Mouse (Mus musculus) lung, embryonic 15.5 days (tissue): ENCODE measurements around the gene Slc2a13. TPM values are rescaled to one million over a fixed set of nuclear protein-coding genes. Genes with fewer than 3 reads are reported as not detected.

ENCODE experiments used
- ATAC-seq: fragments of 200-750 bp; cut with Nextera tagmentation; 2 replicates; pipeline ENCODE4 v1.8.0; 2017; ENCODE audit warnings: moderate number of reproducible peaks, borderline replicate concordance; ENCODE audit not compliant: low FRiP score, low TSS enrichment; ENCODE audit errors: extremely low read depth
- H3K27ac ChIP-seq: fragments of 300-500 bp; sonication (generic); 2 replicates; pipeline ENCODE4 v1.5.1; 2015; ENCODE audit warnings: moderate library complexity, mild to moderate bottlenecking, inconsistent platforms
- H3K27me3 ChIP-seq: fragments of 300-500 bp; sonication (generic); 2 replicates; pipeline ENCODE4 v1.6.1; 2015; ENCODE audit warnings: inconsistent platforms
- H3K36me3 ChIP-seq: fragments of 300-500 bp; sonication (generic); 2 replicates; pipeline ENCODE4 v1.6.1; 2015; ENCODE audit warnings: inconsistent platforms
- H3K4me1 ChIP-seq: fragments of 300-500 bp; sonication (generic); 2 replicates; pipeline ENCODE4 v1.6.1; 2015; ENCODE audit warnings: inconsistent platforms
- H3K4me2 ChIP-seq: fragments of 300-500 bp; sonication (generic); 2 replicates; pipeline ENCODE4 v1.6.1; 2015; ENCODE audit warnings: inconsistent platforms, mild to moderate bottlenecking, moderate library complexity
- H3K4me3 ChIP-seq: fragments of 300-500 bp; sonication (generic); 2 replicates; pipeline ENCODE4 v1.5.1; 2015; ENCODE audit warnings: mild to moderate bottlenecking, inconsistent platforms
- H3K9ac ChIP-seq: fragments of 300-500 bp; sonication (generic); 2 replicates; pipeline ENCODE4 v1.6.1; 2015; ENCODE audit warnings: inconsistent platforms
- H3K9me3 ChIP-seq: fragments of 300-500 bp; sonication (generic); 2 replicates; pipeline ENCODE4 v1.6.1; 2016; ENCODE audit warnings: inconsistent platforms
- WGBS: fragments of 180-500 bp; shearing (Covaris S2); methylation state at CpG from one replicate; pipeline ENCODE4 v1.1.7; 2015; 5-methylcytosine and 5-hydroxymethylcytosine counted together
- polyA plus RNA-seq: library from polyadenylated mRNA; unstranded; fragments of >200 nt; fragmentation: Nextera tagmentation; extraction: Ambion mirVana; gene quantifications from 2 replicates; pipeline ENCODE4 v1.2.1, GENCODE M21; 2015

Slc2a13 gene
- polyA plus RNA-seq, 1 experiment from 2014 or later = 1.5 TPM

GRCm38 (mm10) chr15:91257140-91257539 is 315.9 kb downstream of the Slc2a13 start:
- no peak for ATAC-seq
- Histone ChIP-seq H3K4me1 (0 out of 2 replicates have a peak, but pooled peaks cover 6% of the 10 kb centered on the region), H3K9ac (no peak overlapping the region), H3K27ac (no peak overlapping the region), H3K27me3 (no peaks in the 10 kb centered on the region), H3K4me3 (no peak overlapping the region), H3K9me3 (no peaks in the 10 kb centered on the region), H3K4me2 (no peak overlapping the region), H3K36me3 (no peaks in the 10 kb centered on the region)
- 58% methylated on average over 11 of the region's 11 CpGs for WGBS

GRCm38 (mm10) chr15:91255308-91255707 is 317.8 kb downstream of the Slc2a13 start:
- H3K9me3 ChIP-seq = no peaks in the 10 kb centered on the region
- no peak overlapping the region for H3K4me2 ChIP-seq
- no peaks in the 10 kb centered on the region for H3K36me3 ChIP-seq
- ATAC-seq = peak; percentile 75; the same call in 1 of the 2 replicates
- H3K9ac ChIP-seq = no peak overlapping the region
- H3K4me1 ChIP-seq = 0 out of 2 replicates have a peak, but pooled peaks cover 6% of the 10 kb centered on the region
- H3K4me3 ChIP-seq = no peak overlapping the region
- H3K27me3 ChIP-seq = no peaks in the 10 kb centered on the region
- peak overlapping the region; percentile 25 for H3K27ac ChIP-seq
- WGBS = 66% methylated on average over 2 of the region's 2 CpGs

GRCm38 (mm10) chr15:91252956-91253355 is 320.1 kb downstream of the Slc2a13 start:
- Histone ChIP-seq H3K9ac (no peak overlapping the region), H3K36me3 (no peaks in the 10 kb centered on the region), H3K4me1 (0 out of 2 replicates have a peak, but pooled peaks cover 6% of the 10 kb centered on the region), H3K4me3 (no peak overlapping the region), H3K27me3 (no peaks in the 10 kb centered on the region), H3K9me3 (no peaks in the 10 kb centered on the region), H3K27ac (no peak overlapping the region), H3K4me2 (no peak overlapping the region)
- WGBS = 47% methylated on average over 8 of the region's 8 CpGs
- no peak for ATAC-seq

- H3K9me3 ChIP-seq = no peaks in the 10 kb centered on the region
- H3K27me3 ChIP-seq = no peaks in the 10 kb centered on the region
- no peak overlapping the region for H3K4me2 ChIP-seq
- 55% methylated on average over 9 of the region's 9 CpGs for WGBS
- H3K27ac ChIP-seq = no peak overlapping the region
- no peak for ATAC-seq
- no peak overlapping the region for H3K4me3 ChIP-seq
- no peak overlapping the region for H3K9ac ChIP-seq
- 0 out of 2 replicates have a peak, but pooled peaks cover 6% of the 10 kb centered on the region for H3K4me1 ChIP-seq
- no peaks in the 10 kb centered on the region for H3K36me3 ChIP-seq
These were observed 321.3 kb downstream of the Slc2a13 start for GRCm38 (mm10) chr15:91251544-91252408.

GRCm38 (mm10) chr15:91250815-91251214 is 322.2 kb downstream of the Slc2a13 start:
- H3K27ac ChIP-seq = no peak overlapping the region
- H3K27me3 ChIP-seq = no peaks in the 10 kb centered on the region
- no peaks in the 10 kb centered on the region for H3K9me3 ChIP-seq
- H3K4me2 ChIP-seq = no peak overlapping the region
- no peaks in the 10 kb centered on the region for H3K36me3 ChIP-seq
- no peak overlapping the region for H3K4me3 ChIP-seq
- WGBS = 75% methylated on average over 6 of the region's 6 CpGs
- ATAC-seq = no peak
- H3K9ac ChIP-seq = no peak overlapping the region
- H3K4me1 ChIP-seq = 0 out of 2 replicates have a peak, but pooled peaks cover 6% of the 10 kb centered on the region

GRCm38 (mm10) chr15:91240683-91241335 is 332.3 kb downstream of the Slc2a13 start:
- Histone ChIP-seq H3K27me3 (no peaks in the 10 kb centered on the region), H3K36me3 (no peaks in the 10 kb centered on the region), H3K9me3 (no peaks in the 10 kb centered on the region), H3K9ac (no peak overlapping the region), H3K4me2 (no peak overlapping the region), H3K4me3 (no peak overlapping the region), H3K4me1 (no peaks in the 10 kb centered on the region), H3K27ac (no peak overlapping the region)
- ATAC-seq = no peak
- 81% methylated on average over 3 of the region's 3 CpGs for WGBS

- no peak for ATAC-seq
- Histone ChIP-seq H3K27ac (no peak overlapping the region), H3K36me3 (no peaks in the 10 kb centered on the region), H3K4me1 (no peaks in the 10 kb centered on the region), H3K9ac (no peak overlapping the region), H3K4me3 (no peak overlapping the region), H3K9me3 (no peaks in the 10 kb centered on the region), H3K27me3 (no peaks in the 10 kb centered on the region), H3K4me2 (no peak overlapping the region)
- 71% methylated on average over 5 of the region's 5 CpGs for WGBS
These were observed 335.8 kb downstream of the Slc2a13 start for GRCm38 (mm10) chr15:91237294-91237693.

Other genes with a start within 250 kb of the Slc2a13 start
- 6.5 and 7.9 TPM in 2 replicates for gene Lrrk2, start 99.9 kb upstream of the Slc2a13 start, polyA plus RNA-seq